Mouse (Mus musculus): ENCODE data around the gene Ttc3. TPM values are rescaled to one million over a fixed set of nuclear protein-coding genes. Genes with fewer than 3 reads are reported as not detected.
A peak's percentile ranks its signal among the peaks of the same experiment; 100 is the strongest.

Ttc3 gene
- polyA plus RNA-seq, 1 experiment from 2014 or later: 1,054 TPM

GRCm38 (mm10) chr16:94371301-94371931 lies 998 bp downstream of the Ttc3 start, which contains the start of gene Pigp:
TSS of gene Pigp (minus strand) at chr16:94371842.
- Histone ChIP-seq H3K4me2 (replicated peaks) (peak within 1 kb of the TSS; percentile 58), H3K36me3 (replicated peaks; ENCODE audit: control insufficient read depth, insufficient read depth) (no peaks in the 10 kb centered on the region; the same call in 1 of the 2 replicates), H3K27ac (peak within 1 kb of the TSS; percentile 99), H3K4me3 (replicated peaks; ENCODE audit: low read length) (peak within 1 kb of the TSS; percentile 97), H3K9ac (peak within 1 kb of the TSS; percentile 100), H3K4me1 (replicated peaks; ENCODE audit: control insufficient read depth, insufficient read depth, low read length) (peaks cover 42% of the 10 kb centered on the region), H3K27me3 (ENCODE audit: control insufficient read depth, insufficient read depth, low read length) (no peaks in the 10 kb centered on the region), H3K9me3 (ENCODE audit: control insufficient read depth, low read length) (no peaks in the 10 kb centered on the region)
- ATAC-seq (ENCODE audit: low FRiP score) (peak; percentile 87), DNase-seq (ENCODE audit: low spot score) (peak; percentile 85)
- WGBS: under 1% methylated on average over 38 of the region's 43 CpGs

- WGBS: 84% methylated on average over 1 of the region's 1 CpGs
- H3K36me3 ChIP-seq (replicated peaks; ENCODE audit: control insufficient read depth, insufficient read depth): no peaks in the 10 kb centered on the region
- no peak overlapping the region for H3K27ac ChIP-seq
- no peak overlapping the region for H3K4me2 ChIP-seq (replicated peaks)
- no peak overlapping the region for H3K9ac ChIP-seq
- H3K4me1 ChIP-seq (replicated peaks; ENCODE audit: control insufficient read depth, insufficient read depth, low read length): peaks cover 20% of the 10 kb centered on the region
- H3K27me3 ChIP-seq (ENCODE audit: control insufficient read depth, insufficient read depth, low read length): no peaks in the 10 kb centered on the region
- DNase-seq (ENCODE audit: low spot score): no peak
- no peak for ATAC-seq (ENCODE audit: low FRiP score)
- no peaks in the 10 kb centered on the region for H3K9me3 ChIP-seq (ENCODE audit: control insufficient read depth, low read length)
- no peak overlapping the region for H3K4me3 ChIP-seq (replicated peaks; ENCODE audit: low read length)
Observed at GRCm38 (mm10) chr16:94379386-94379785, 9.0 kb downstream of the Ttc3 start.

GRCm38 (mm10) chr16:94383277-94383676 lies 12.9 kb downstream of the Ttc3 start:
- Histone ChIP-seq H3K9me3 (ENCODE audit: control insufficient read depth, low read length) (no peaks in the 10 kb centered on the region), H3K27me3 (ENCODE audit: control insufficient read depth, insufficient read depth, low read length) (no peaks in the 10 kb centered on the region), H3K4me3 (replicated peaks; ENCODE audit: low read length) (no peak overlapping the region), H3K9ac (no peak overlapping the region), H3K4me2 (replicated peaks) (no peak overlapping the region), H3K4me1 (replicated peaks; ENCODE audit: control insufficient read depth, insufficient read depth, low read length) (peaks cover 9% of the 10 kb centered on the region; the same call in 1 of the 2 replicates), H3K27ac (no peak overlapping the region), H3K36me3 (replicated peaks; ENCODE audit: control insufficient read depth, insufficient read depth) (peaks cover 6% of the 10 kb centered on the region)
- DNase-seq (ENCODE audit: low spot score) (no peak), ATAC-seq (ENCODE audit: low FRiP score) (no peak)
- 95% methylated on average over 3 of the region's 3 CpGs for WGBS

GRCm38 (mm10) chr16:94387690-94388089 lies 17.3 kb downstream of the Ttc3 start:
- Histone ChIP-seq H3K4me2 (replicated peaks) (no peak overlapping the region), H3K9me3 (ENCODE audit: control insufficient read depth, low read length) (no peaks in the 10 kb centered on the region), H3K9ac (no peak overlapping the region), H3K4me3 (replicated peaks; ENCODE audit: low read length) (no peak overlapping the region), H3K27me3 (ENCODE audit: control insufficient read depth, insufficient read depth, low read length) (no peaks in the 10 kb centered on the region), H3K36me3 (replicated peaks; ENCODE audit: control insufficient read depth, insufficient read depth) (peaks cover 6% of the 10 kb centered on the region), H3K27ac (no peak overlapping the region), H3K4me1 (replicated peaks; ENCODE audit: control insufficient read depth, insufficient read depth, low read length) (no peaks in the 10 kb centered on the region)
- ATAC-seq (ENCODE audit: low FRiP score): no peak
- WGBS: 97% methylated on average over 7 of the region's 7 CpGs
- no peak for DNase-seq (ENCODE audit: low spot score)

- no peak overlapping the region for H3K4me3 ChIP-seq (replicated peaks; ENCODE audit: low read length)
- ATAC-seq (ENCODE audit: low FRiP score) (no peak), DNase-seq (ENCODE audit: low spot score) (no peak)
- H3K9ac ChIP-seq: no peak overlapping the region
- peaks cover 26% of the 10 kb centered on the region for H3K36me3 ChIP-seq (replicated peaks; ENCODE audit: control insufficient read depth, insufficient read depth)
- 94% methylated on average over 4 of the region's 4 CpGs for WGBS
- H3K4me2 ChIP-seq (replicated peaks): no peak overlapping the region
- H3K4me1 ChIP-seq (replicated peaks; ENCODE audit: control insufficient read depth, insufficient read depth, low read length): no peaks in the 10 kb centered on the region
- H3K27ac ChIP-seq: no peak overlapping the region
- no peaks in the 10 kb centered on the region for H3K27me3 ChIP-seq (ENCODE audit: control insufficient read depth, insufficient read depth, low read length)
- H3K9me3 ChIP-seq (ENCODE audit: control insufficient read depth, low read length): no peaks in the 10 kb centered on the region
Observed at GRCm38 (mm10) chr16:94392299-94392698, 21.9 kb downstream of the Ttc3 start.

- no peaks in the 10 kb centered on the region for H3K27me3 ChIP-seq (ENCODE audit: control insufficient read depth, insufficient read depth, low read length)
- H3K36me3 ChIP-seq (replicated peaks; ENCODE audit: control insufficient read depth, insufficient read depth): peaks cover 31% of the 10 kb centered on the region
- no peaks in the 10 kb centered on the region for H3K9me3 ChIP-seq (ENCODE audit: control insufficient read depth, low read length)
- DNase-seq (ENCODE audit: low spot score) (no peak), ATAC-seq (ENCODE audit: low FRiP score) (no peak)
- H3K27ac ChIP-seq: no peak overlapping the region
- no peak overlapping the region for H3K9ac ChIP-seq
- no peak overlapping the region for H3K4me3 ChIP-seq (replicated peaks; ENCODE audit: low read length)
- H3K4me2 ChIP-seq (replicated peaks): no peak overlapping the region
- no peaks in the 10 kb centered on the region for H3K4me1 ChIP-seq (replicated peaks; ENCODE audit: control insufficient read depth, insufficient read depth, low read length)
- 76% methylated on average over 3 of the region's 3 CpGs for WGBS
Observed at GRCm38 (mm10) chr16:94395051-94395450, 24.6 kb downstream of the Ttc3 start.

- Histone ChIP-seq H3K36me3 (replicated peaks; ENCODE audit: control insufficient read depth, insufficient read depth) (peaks cover 31% of the 10 kb centered on the region), H3K4me1 (replicated peaks; ENCODE audit: control insufficient read depth, insufficient read depth, low read length) (no peaks in the 10 kb centered on the region), H3K9me3 (ENCODE audit: control insufficient read depth, low read length) (no peaks in the 10 kb centered on the region), H3K27ac (no peak overlapping the region), H3K9ac (no peak overlapping the region), H3K4me3 (replicated peaks; ENCODE audit: low read length) (no peak overlapping the region), H3K4me2 (replicated peaks) (no peak overlapping the region), H3K27me3 (ENCODE audit: control insufficient read depth, insufficient read depth, low read length) (no peaks in the 10 kb centered on the region)
- ATAC-seq (ENCODE audit: low FRiP score) (no peak), DNase-seq (ENCODE audit: low spot score) (no peak)
- WGBS: 86% methylated on average over 7 of the region's 7 CpGs
Observed at GRCm38 (mm10) chr16:94396641-94397040, 26.2 kb downstream of the Ttc3 start.

GRCm38 (mm10) chr16:94399141-94399540 lies 28.7 kb downstream of the Ttc3 start:
- DNase-seq (ENCODE audit: low spot score) (no peak), ATAC-seq (ENCODE audit: low FRiP score) (no peak)
- H3K36me3 ChIP-seq (replicated peaks; ENCODE audit: control insufficient read depth, insufficient read depth): peaks cover 35% of the 10 kb centered on the region
- no peaks in the 10 kb centered on the region for H3K9me3 ChIP-seq (ENCODE audit: control insufficient read depth, low read length)
- no peak overlapping the region for H3K4me2 ChIP-seq (replicated peaks)
- WGBS: 94% methylated on average over 2 of the region's 2 CpGs
- H3K27me3 ChIP-seq (ENCODE audit: control insufficient read depth, insufficient read depth, low read length): no peaks in the 10 kb centered on the region
- no peak overlapping the region for H3K27ac ChIP-seq
- H3K4me1 ChIP-seq (replicated peaks; ENCODE audit: control insufficient read depth, insufficient read depth, low read length): no peaks in the 10 kb centered on the region
- H3K9ac ChIP-seq: no peak overlapping the region
- H3K4me3 ChIP-seq (replicated peaks; ENCODE audit: low read length): no peak overlapping the region

- H3K9me3 ChIP-seq (ENCODE audit: control insufficient read depth, low read length): no peaks in the 10 kb centered on the region
- no peak overlapping the region for H3K4me3 ChIP-seq (replicated peaks; ENCODE audit: low read length)
- no peaks in the 10 kb centered on the region for H3K27me3 ChIP-seq (ENCODE audit: control insufficient read depth, insufficient read depth, low read length)
- ATAC-seq (ENCODE audit: low FRiP score) (no peak), DNase-seq (ENCODE audit: low spot score) (no peak)
- no peak overlapping the region for H3K9ac ChIP-seq
- no peaks in the 10 kb centered on the region for H3K4me1 ChIP-seq (replicated peaks; ENCODE audit: control insufficient read depth, insufficient read depth, low read length)
- no peak overlapping the region for H3K27ac ChIP-seq
- H3K36me3 ChIP-seq (replicated peaks; ENCODE audit: control insufficient read depth, insufficient read depth): peaks cover 36% of the 10 kb centered on the region
- 54% methylated on average over 2 of the region's 2 CpGs for WGBS
- H3K4me2 ChIP-seq (replicated peaks): no peak overlapping the region
Observed at GRCm38 (mm10) chr16:94401636-94402035, 31.2 kb downstream of the Ttc3 start.

- DNase-seq (ENCODE audit: low spot score) (no peak), ATAC-seq (ENCODE audit: low FRiP score) (no peak)
- no peaks in the 10 kb centered on the region for H3K4me1 ChIP-seq (replicated peaks; ENCODE audit: control insufficient read depth, insufficient read depth, low read length)
- no peak overlapping the region for H3K4me2 ChIP-seq (replicated peaks)
- 91% methylated on average over 4 of the region's 4 CpGs for WGBS
- H3K27me3 ChIP-seq (ENCODE audit: control insufficient read depth, insufficient read depth, low read length): no peaks in the 10 kb centered on the region
- no peak overlapping the region for H3K4me3 ChIP-seq (replicated peaks; ENCODE audit: low read length)
- H3K27ac ChIP-seq: no peak overlapping the region
- H3K9ac ChIP-seq: no peak overlapping the region
- H3K36me3 ChIP-seq (replicated peaks; ENCODE audit: control insufficient read depth, insufficient read depth): peaks cover 41% of the 10 kb centered on the region
- H3K9me3 ChIP-seq (ENCODE audit: control insufficient read depth, low read length): no peaks in the 10 kb centered on the region
Observed at GRCm38 (mm10) chr16:94402185-94402584, 31.8 kb downstream of the Ttc3 start.
